Mouse (Mus musculus) cerebellum, adult 2 months (tissue): ENCODE data around the gene B3gat3.

Experiments
- CTCF ChIP-seq: fragments of 200-500 bp; IDR thresholded peaks from 2 replicates; pipeline ENCODE4 v1.5.1; 2011; ENCODE audit warnings: low read depth, mild to moderate bottlenecking, control low read depth, low read length, moderate library complexity, borderline replicate concordance; ENCODE audit not compliant: insufficient read depth
- POLR2A ChIP-seq: fragments of 200-500 bp; IDR thresholded peaks from 2 replicates; pipeline ENCODE4 v1.6.1; 2011; ENCODE audit warnings: low read length, control low read depth, borderline replicate concordance; ENCODE audit not compliant: insufficient read depth

DNA sequence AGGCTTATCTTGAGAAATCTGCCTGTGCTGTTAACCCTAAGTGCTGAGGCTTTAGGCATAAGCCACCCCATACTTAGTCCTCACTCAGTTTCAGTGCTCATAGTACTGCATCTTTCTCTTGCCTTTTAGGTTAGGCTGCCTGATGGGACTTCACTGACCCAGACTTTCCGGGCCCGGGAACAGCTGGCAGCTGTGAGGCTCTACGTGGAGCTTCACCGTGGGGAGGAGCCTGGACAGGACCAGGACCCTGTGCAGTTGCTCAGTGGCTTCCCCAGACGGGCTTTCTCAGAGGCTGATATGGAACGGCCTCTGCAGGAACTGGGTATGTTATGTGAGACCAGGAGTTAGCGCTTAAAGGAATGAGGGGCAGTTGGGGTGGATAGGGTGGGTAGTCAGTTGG lies 45.1 kb upstream of the B3gat3 start:
- TF ChIP-seq POLR2A (no peak), CTCF (no peak)
